Mouse (Mus musculus) heart, adult 11 months (tissue): ENCODE results near the gene Rpgrip1l.

Experiments used
- DNase-seq: peaks from one replicate; pipeline ENCODE4 v3.0.0; 2022

Gene Rpgrip1l

GRCm38 (mm10) chr8:91312835-91313832 is at the start of gene Rpgrip1l, which contains the start of gene Fto:
TSS of gene Rpgrip1l (minus strand) at chr8:91313262.
TSS of gene Fto (plus strand) at chr8:91313525.
- peak; percentile 100 for DNase-seq

GRCm38 (mm10) chr8:91360644-91361357 is 47.7 kb upstream of the Rpgrip1l start:
- peak; percentile 61 for DNase-seq

- peak; percentile 64 for DNase-seq
Measured at GRCm38 (mm10) chr8:91359511-91359910, 46.4 kb upstream of the Rpgrip1l start.

GRCm38 (mm10) chr8:91358016-91358415 is 45.0 kb upstream of the Rpgrip1l start:
- peak; percentile 71 for DNase-seq

GRCm38 (mm10) chr8:91357493-91358014 is 44.5 kb upstream of the Rpgrip1l start:
- peak; percentile 72 for DNase-seq

GRCm38 (mm10) chr8:91355956-91356699 is 43.1 kb upstream of the Rpgrip1l start:
- peak; percentile 64 for DNase-seq

GRCm38 (mm10) chr8:91355301-91355905 is 42.3 kb upstream of the Rpgrip1l start:
- peak; percentile 69 for DNase-seq

GRCm38 (mm10) chr8:91353907-91354306 is 40.8 kb upstream of the Rpgrip1l start:
- DNase-seq: peak; percentile 70

- DNase-seq: peak; percentile 75
Measured at GRCm38 (mm10) chr8:91353062-91353461, 40.0 kb upstream of the Rpgrip1l start.

GRCm38 (mm10) chr8:91352598-91352997 is 39.5 kb upstream of the Rpgrip1l start:
- DNase-seq: peak; percentile 63

- peak; percentile 93 for DNase-seq
Measured at GRCm38 (mm10) chr8:91350628-91351027, 37.6 kb upstream of the Rpgrip1l start.

GRCm38 (mm10) chr8:91349816-91350215 is 36.8 kb upstream of the Rpgrip1l start:
- peak; percentile 72 for DNase-seq

- DNase-seq: peak; percentile 74
Measured at GRCm38 (mm10) chr8:91347595-91347994, 34.5 kb upstream of the Rpgrip1l start.

GRCm38 (mm10) chr8:91347146-91347545 is 34.1 kb upstream of the Rpgrip1l start:
- peak; percentile 81 for DNase-seq

GRCm38 (mm10) chr8:91344659-91345058 is 31.6 kb upstream of the Rpgrip1l start:
- DNase-seq: peak; percentile 77

GRCm38 (mm10) chr8:91342798-91343197 is 29.7 kb upstream of the Rpgrip1l start:
- no peak for DNase-seq

- peak; percentile 76 for DNase-seq
Measured at GRCm38 (mm10) chr8:91342196-91342595, 29.1 kb upstream of the Rpgrip1l start.

GRCm38 (mm10) chr8:91340746-91341145 is 27.7 kb upstream of the Rpgrip1l start:
- peak; percentile 85 for DNase-seq

GRCm38 (mm10) chr8:91339651-91340050 is 26.6 kb upstream of the Rpgrip1l start:
- DNase-seq: peak; percentile 64

- peak; percentile 57 for DNase-seq
Measured at GRCm38 (mm10) chr8:91338389-91339154, 25.5 kb upstream of the Rpgrip1l start.

- DNase-seq: peak; percentile 74
Measured at GRCm38 (mm10) chr8:91329461-91329850, 16.4 kb upstream of the Rpgrip1l start.
